Mouse (Mus musculus) telencephalon, adult 2 months (tissue): ENCODE measurements around the gene Bcl2l11.

Experiments
- DNase-seq: peaks from one replicate; pipeline ENCODE4 v3.0.0-alpha.2; 2011; ENCODE audit warnings: low read depth, low spot score

The Bcl2l11 gene

GRCm38 (mm10) chr2:128111537-128111936, 14.3 kb upstream of the Bcl2l11 start:
- DNase-seq, result no peak

GRCm38 (mm10) chr2:128114621-128115020, 11.2 kb upstream of the Bcl2l11 start:
- DNase-seq, result no peak

DNA sequence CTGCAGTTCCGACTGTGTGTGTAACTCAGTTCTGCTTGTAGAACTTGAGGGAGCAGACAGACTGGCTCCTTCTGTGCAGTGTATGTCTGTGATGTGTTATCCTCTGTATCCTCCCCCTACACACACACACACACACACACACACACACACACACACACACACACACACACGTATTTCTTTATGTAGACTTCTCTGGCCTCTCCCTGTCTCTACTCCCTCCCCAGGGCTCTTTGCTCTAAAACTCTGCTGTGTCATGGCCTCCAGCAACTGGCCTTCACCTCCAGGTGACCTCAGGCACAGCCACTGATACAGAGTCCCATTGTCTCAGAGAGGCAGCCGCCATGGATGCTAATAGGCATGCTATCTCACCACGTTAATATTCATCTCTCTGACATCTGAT, 10.3 kb upstream of the Bcl2l11 start:
- DNase-seq, result no peak

GRCm38 (mm10) chr2:128117605-128118004, 8.2 kb upstream of the Bcl2l11 start:
- no peak for DNase-seq

DNA sequence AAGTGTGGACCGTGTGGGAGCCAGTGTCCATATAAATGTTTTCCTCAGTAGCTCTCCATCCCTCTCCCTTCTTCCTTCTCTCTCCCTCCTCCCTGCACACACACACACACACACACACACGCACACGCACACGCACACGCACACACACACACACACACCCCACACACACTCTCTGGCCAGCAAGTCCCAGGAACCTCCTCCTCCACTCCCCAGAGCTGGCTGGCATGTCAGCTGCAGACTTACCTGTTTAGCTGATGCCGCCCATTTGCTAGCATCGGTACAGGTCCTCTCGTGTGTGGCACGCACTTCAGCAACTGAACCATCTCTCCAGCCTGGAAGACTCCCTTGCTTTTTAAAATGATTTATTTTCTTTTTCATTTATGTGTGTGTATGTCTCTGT, 6.9 kb upstream of the Bcl2l11 start:
- DNase-seq, result no peak

DNA sequence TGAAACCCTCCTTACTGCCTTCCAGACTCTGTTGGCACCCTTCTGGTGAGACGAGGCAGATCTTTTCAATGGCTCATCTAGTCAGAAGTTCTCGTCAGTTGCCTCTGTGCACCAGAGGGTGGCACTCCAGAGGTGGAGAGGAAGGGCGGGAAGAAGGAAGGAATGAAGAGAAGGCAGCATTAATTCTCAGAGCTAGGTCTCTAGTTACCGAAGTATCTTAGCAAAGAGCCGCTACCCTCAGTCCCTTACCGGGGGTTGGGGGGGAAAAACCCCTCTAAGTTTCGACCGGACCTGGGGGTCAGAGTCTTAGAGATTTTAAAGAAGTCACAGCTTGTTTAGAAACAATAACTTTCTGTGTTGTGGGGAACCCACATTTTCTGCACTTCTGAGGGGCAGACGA, 3.3 kb upstream of the Bcl2l11 start:
- no peak for DNase-seq

GRCm38 (mm10) chr2:128122891-128123771, 2.7 kb upstream of the Bcl2l11 start:
- DNase-seq, result no peak

- DNase-seq, result no peak
Observed at GRCm38 (mm10) chr2:128123921-128124683, 1.7 kb upstream of the Bcl2l11 start.

- no peak for DNase-seq
Observed at GRCm38 (mm10) chr2:128124693-128125092, 1.1 kb upstream of the Bcl2l11 start.

DNA sequence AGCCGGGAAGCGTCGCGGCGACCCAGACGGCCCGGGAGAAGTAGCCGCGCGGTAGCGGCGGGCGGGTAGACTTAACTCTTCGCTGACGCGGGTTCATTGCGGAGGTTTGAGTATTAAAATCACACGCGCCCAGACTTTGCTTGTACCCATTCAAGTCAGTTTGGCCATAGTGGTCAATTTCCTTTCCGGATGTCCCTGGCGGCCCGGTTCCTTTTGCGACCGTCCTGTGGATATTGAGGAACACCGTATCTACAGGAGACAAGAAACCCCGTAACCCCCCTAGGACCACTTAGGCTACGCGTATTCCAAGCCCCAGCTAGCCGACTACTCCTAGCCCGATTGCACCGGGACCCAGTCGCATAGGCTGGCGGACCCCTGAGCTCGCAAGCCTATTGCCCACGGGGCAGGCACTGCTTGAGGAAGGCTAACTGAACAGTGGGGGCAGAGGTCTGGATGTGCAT, 783 bp downstream of the Bcl2l11 start:
- DNase-seq, result no peak

DNA sequence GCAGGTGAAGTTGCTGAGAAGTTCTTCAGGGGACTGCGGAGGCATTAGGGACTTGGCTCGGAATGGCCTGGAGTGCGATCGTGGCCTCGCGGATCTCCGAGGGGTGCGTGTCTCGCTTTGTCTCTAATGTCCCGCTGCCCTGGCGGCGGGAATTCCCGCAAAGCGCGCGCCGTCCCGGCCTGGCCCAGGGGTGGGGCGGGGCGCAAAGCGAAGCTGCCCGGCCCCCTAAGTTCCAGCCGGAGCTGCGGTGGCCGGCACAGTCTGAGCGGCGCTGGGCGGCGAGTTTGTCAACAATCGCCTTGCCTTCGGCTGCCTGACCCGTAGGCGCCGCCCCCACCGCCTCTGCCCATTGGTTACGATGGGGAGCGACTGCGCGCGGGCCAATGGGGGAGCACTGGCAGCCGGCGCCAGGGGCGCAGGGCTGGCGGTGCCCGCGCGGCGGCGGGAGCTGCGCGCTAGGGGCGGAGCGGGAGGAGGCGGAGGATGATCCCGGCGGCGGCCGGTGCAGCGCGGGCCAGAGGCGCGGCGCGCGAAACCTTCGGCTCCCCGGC, 1.4 kb downstream of the Bcl2l11 start:
- DNase-seq, result no peak

- no peak for DNase-seq
Observed at GRCm38 (mm10) chr2:128127691-128128292, 2.0 kb downstream of the Bcl2l11 start.

- no peak for DNase-seq
Observed at GRCm38 (mm10) chr2:128128532-128128931, 2.7 kb downstream of the Bcl2l11 start.

DNA sequence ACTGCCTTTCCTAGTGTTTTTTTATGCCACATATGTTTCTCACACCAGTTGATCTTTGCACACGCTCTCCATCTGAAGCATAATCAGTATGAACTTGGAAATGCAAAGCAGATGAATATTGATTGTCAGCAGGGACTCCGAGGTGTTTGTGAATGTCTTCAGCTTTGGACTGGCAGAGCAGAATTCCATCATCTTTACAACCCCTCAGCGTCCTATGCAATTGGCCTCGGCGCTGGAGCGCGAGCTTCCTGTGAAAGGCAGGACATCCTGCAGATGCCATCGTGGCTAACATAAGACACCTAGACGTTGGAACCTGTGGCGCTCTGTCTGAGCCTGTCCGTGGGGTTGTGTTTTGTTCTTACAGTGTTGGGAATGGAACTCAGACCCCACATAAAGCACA, 5.7 kb downstream of the Bcl2l11 start:
- DNase-seq, result no peak

DNA sequence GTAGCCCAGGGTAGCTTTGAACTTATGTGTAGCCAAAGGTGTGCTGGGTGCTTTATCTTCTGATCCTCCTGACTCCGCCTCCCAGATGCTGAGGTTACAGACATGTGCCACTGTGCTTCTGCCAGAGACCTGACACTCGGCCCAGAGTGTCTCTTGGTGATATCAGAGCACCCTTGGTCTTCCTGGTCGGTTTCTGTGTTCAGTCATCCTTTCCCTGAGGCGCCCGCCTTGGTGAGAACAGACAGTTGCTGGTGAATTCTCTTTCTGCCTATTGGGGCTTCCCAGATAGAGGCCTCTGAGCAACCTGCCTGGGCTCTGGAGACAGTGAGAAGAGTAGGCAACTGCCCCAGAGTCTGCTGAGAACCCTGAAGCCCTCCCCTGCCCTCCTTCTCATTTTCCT, 6.8 kb downstream of the Bcl2l11 start:
- DNase-seq, result no peak

DNA sequence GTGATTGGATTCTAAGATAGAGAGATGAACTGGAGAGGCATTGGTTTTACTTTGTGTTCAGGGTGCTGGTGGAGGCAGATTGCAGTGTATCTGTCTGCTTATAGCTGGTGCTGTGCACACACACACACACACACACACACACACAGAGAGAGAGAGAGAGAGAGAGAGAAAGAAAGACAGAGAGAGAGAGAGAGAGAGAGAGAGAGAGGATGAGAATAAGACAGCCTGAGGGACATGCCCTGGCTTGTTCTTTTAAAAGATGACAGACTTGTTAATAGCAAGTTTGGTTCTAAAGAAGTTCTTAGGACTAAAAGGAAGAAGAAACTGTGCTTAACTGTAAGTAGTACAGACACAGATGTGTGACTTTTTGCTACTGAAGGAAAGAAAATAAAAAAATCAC, 8.0 kb downstream of the Bcl2l11 start:
- DNase-seq, result no peak

DNA sequence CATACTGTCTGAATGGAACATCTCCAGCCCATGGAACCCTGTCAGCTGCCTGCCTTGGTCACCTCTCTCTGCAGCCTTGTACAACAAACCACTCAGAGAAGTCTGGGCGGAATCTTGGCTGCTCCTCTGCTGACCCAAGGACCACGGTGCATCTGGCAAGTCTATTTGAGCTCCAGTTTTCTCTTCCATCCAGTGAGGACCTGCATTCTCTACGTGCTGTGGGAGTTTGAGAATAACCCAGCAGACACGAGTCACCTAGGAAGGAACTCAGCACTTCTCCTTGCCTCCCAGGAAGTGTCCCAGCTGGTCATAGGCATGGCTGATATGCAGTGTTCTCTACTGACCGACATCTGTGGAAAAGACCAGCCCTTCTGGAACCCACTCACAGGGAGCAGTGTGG, 8.6 kb downstream of the Bcl2l11 start:
- no peak for DNase-seq

- no peak for DNase-seq
Observed at GRCm38 (mm10) chr2:128134948-128135347, 9.1 kb downstream of the Bcl2l11 start.

DNA sequence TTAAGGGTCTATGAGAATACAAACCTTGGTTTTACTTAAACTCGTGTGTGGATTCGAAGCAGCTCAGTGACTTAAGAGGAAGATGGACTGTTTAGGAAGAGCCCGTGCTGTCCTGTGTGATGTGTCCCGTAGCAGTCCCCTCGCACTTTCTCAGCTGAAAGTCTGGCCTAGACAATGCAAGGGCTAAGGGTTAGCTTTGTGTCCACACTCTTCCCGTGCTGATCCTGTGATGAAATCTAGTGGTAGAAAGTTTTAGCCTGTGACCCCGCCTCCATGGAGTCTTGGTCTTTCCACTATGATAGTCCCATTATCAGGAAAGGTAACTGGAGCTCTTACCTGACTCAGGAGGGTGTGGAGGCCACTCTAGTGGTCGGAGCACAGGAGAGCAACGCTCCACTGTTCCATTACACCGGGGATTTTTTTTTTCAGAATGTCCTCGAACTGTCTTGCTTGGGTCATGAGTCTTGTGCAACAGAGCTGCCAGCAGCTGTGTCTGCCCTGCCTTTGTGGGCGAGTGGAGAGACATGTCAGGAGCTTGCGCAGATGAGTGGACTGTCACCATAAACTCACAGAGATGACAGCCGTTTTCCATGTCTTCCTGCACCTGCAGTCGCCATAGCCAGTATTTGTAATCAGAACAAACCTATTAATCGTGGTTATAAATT, 11.1 kb downstream of the Bcl2l11 start:
- no peak for DNase-seq

GRCm38 (mm10) chr2:128137480-128138276, 11.8 kb downstream of the Bcl2l11 start:
- no peak for DNase-seq

DNA sequence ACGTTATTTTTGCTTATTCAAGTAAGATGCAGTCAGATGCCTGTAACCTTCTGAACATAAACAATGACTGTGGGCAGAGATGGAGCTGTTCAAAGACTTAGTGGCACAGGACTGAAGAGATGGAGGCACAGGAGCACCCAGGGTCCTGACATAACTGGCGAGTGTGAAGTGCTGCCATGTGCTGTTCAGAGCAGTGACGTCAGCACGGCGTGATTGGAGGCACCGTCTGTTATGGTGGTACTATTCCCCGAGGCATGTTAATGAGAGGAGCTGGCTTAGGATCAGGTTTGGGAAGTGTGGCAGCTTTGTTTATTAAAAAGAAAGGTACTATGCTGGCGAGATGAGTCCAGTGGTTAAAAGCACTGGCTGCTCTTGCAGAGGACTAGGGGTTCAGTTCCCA, 13.1 kb downstream of the Bcl2l11 start:
- no peak for DNase-seq
